Mouse (Mus musculus): ENCODE results near the gene Rasd1. TPM values are rescaled to one million over a fixed set of nuclear protein-coding genes. Genes with fewer than 3 reads are reported as not detected.
A peak's percentile ranks its signal among the peaks of the same experiment; 100 is the strongest.
"Not testable (repeated sequence)": the region's sequence is repeated elsewhere in the genome, so short reads cannot be mapped to it uniquely, and the experiment has no call there.

The Rasd1 gene
- total RNA-seq, 2 experiments from 2014 or later: 7.3 to 9.3 TPM

DNA sequence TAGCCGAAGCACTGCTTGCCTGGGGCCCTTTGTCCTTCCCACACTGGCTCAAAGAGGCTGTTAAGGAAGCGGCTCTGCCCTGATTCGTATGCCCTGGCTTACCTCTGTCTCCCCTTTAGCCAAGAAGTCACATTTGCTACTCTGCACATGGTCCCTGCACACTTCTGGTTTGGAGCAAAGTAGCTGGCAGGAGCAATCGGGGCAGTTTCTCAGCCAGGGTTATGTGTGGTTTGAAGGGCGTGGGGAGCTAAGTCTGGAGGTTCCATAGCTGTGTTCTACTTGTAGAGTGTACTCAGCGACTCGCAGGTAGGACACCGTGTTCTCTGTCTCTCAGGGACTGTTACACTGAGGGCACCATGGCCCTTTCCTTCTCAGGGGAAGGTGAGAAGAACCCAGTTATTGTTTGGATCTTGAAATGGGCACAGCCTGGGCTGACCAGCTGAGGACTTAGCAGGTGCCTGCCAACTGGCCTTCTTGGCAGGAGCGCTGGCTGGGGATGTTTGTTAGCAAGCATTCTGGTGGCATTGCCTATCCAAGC, 3.3 kb downstream of the Rasd1 start:
- intact Hi-C loops (cut with DNase I): loop anchor here (5.0 kb wide), 1 partner anchor 59 kb away; no protein-coding TSS in a partner anchor
- DNase-seq: peak in 1 of 2 experiments; percentile 25

DNA sequence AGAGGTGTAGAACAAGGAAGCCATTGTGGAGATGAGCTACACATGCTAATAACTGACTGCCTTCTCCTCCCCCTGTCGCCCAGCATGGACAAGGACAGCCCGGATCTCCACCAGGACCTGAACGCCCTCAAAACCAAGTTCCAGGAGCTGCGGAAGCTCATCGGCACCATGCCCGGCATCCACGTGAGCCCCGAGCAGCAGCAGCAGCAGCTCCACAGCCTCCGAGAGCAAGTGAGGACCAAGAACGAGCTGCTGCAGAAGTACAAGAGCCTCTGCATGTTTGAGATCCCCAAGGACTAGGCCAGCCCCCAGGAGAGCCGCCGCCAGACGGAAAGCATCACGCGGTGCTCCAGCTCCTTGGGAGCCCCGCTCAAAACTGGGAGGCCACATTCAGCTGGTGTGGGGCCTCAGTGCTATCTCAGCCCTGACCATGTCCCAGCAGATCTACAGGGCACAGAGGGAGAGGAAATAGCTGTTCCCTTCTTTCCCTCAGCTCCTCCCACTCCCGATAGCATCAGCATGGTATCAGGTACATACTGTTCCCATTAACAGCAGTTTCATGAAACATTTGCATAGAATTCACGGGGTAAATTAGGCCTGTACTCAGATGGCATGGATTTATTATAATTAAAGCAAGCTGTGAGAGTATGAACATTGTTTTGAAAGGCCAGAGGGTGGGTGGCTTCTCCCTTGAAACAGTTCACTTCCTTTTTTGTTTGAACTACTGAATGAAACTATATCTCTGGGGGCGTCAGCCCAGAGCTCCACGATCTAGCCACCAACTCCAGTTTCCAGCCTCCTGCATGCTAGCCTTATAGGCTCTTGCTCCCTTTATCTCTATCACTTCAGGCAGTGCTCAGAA, 4.0 kb downstream of the Rasd1 start:
- DNase-seq: peak in 1 of 2 experiments; percentile 22
- intact Hi-C loops (cut with DNase I): loop anchor here (5.0 kb wide), 1 partner anchor 58 kb away; no protein-coding TSS in a partner anchor

DNA sequence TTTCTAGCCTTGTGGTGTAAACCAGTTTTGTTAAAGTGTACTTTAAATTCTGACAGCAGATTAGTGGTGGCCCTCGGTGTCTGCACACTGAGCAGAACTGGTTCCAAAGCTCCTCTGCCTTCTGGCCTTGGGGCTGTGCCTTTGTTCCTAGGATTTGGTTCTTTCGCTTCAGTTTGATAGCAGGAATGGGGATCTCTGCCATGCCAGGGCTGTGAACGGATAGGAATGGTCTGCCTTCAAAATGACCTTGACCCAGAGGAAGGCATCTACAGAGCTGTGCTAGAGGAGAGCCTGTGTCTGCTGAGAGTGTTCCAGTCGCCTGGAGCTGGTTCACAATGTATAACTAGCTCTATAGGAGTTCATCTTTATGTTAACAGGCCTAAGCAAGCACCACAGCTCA, 5.3 kb downstream of the Rasd1 start:
- intact Hi-C loops (cut with DNase I): no loop called here

DNA sequence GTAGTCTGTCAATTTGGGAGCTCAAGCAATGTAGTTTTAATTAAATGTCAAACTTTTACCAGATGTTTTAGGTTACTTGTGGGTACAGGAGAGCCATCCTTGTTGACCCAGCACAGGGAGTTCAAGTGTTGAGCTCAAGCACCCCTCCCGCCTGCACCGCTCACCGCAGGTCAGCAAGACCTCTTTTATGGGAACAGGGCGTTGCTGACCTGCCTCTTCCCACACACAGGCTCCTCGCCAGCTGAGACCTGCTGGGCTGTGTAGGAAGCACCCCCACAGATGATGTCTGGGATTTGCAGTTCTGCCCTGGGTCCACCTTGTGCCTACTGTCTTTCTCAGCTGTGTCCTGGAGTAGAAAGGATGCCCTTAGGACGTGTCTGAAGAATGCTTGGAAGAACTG, 8.0 kb downstream of the Rasd1 start:
- no peak for DNase-seq
- intact Hi-C loops (cut with DNase I): no loop called here

More for the DNA sequence above, 5.3 kb downstream of the Rasd1 start:
- no peak for DNase-seq

DNA sequence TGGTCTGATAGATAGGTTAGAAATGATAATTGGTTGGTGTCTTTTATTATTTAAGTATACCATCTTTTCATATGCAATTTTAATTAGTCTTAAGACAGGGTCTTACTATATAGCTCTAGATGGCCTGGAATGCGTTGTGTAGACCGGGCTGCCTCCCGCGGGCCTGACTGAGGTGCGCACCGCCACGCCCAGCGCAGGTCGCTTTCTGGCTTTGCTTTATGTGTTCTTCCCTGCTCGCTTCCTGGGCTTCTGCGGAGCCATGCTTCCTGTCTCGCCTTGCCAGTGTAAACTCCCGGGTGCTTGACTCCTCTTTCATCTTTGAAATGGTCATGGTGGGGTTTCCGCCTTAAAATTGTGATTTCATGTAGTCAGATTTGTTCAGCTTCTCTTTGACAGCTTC, 11.9 kb downstream of the Rasd1 start:
- no peak for DNase-seq
- intact Hi-C loops (cut with DNase I): no loop called here

DNA sequence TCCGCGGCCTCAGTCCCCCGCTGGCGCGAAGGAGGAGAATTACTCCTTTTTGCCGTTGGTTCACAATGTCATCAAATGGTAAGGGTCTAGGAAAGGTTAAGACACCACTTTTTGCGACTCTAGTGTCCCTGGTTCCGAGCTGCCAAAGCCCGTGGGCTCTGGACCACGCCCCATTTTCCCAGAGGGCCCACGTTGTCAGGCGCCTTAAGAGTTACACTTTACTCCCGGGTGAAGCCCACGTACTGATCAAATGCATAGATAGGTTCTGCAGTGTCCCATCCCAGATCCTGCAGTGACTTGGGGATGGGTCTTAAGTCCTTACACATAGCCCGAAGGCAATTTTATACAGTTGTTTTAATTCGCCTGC, 16.4 kb downstream of the Rasd1 start:
- intact Hi-C loops (cut with DNase I): loop anchor here (5.0 kb wide), 2 partner anchors 46 to 66 kb away; no protein-coding TSS in a partner anchor
- no peak for DNase-seq

DNA sequence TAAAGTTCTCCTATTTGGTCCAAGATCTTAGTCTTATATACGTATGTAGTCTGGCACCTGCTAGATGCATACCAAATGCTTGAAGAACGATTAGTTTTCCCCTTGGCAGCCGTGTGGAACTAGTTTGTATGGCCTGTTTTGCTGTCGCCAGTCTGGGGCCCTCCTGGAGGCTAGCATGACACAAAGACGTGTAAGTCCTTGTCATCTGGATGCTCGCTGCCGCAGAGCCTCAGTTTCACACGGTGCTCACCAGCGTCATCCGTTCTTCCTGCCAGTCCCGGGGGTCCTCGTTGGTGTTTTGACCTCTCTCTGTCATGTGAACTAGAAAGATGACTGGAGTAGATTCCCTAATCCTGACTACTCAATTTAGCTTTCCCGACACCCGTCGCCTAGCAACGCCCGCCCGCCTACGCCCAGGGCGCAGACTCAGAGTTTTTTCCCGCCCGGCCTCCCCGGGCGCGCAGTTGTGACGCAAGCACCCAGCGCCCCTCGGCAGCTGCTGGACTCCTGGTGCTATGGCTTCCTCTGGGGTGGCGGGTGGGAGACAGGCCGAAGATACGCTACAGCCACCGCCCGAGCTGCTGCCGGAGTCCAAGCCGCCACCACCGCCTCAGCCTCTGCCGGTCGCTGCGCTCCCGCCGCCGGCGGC, 16.9 kb downstream of the Rasd1 start, which contains the start of gene Med9:
Med9 (plus strand) TSS at position 455 of the 649 bp plus-strand sequence.
- intact Hi-C loops (cut with DNase I): loop anchor here (5.0 kb wide), 2 partner anchors 46 to 66 kb away; no protein-coding TSS in a partner anchor
- DNase-seq: peak; percentile 95 to 96

DNA sequence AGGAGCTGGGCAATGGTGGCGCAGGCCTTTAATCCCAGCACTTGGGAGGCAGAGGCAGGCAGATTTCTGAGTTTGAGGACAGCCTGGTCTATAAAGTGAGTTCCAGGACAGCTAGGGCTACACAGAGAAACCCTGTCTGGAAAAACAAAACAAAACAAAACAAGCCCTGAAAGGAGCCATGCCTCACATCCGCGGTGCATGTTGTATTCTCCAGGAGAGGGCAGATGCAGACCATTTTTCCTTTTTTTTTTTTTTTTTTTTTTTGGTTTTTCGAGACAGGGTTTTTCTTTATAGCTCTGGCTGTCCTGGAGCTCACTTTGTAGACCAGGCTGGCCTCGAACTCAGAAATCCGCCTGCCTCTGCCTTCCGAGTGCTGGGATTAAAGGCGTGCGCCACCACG, 19.9 kb downstream of the Rasd1 start:
- intact Hi-C loops (cut with DNase I): loop anchor here (5.0 kb wide), 2 partner anchors 43 to 63 kb away; no protein-coding TSS in a partner anchor
- not testable (repeated sequence) for DNase-seq

DNA sequence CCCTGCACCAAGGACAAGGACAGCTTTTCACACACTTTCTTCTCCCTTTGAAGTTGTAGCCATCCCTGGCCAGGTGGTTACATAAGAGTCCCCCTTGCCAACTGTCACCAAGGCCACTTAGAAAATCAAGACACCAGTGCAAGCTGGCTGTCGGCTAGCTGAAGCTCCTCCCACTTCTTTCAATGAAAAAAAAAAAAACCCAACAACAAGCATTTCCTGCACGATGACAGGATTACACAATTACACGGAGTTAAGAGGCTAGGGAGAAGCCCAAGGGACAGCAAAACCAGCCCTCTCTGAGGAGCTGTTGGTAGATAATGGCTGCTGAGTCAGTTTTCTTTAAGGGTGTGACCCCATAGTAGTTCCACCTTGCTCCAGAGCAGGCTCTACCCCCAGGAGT, 23.4 kb downstream of the Rasd1 start:
- intact Hi-C loops (cut with DNase I): no loop called here
- no peak for DNase-seq

DNA sequence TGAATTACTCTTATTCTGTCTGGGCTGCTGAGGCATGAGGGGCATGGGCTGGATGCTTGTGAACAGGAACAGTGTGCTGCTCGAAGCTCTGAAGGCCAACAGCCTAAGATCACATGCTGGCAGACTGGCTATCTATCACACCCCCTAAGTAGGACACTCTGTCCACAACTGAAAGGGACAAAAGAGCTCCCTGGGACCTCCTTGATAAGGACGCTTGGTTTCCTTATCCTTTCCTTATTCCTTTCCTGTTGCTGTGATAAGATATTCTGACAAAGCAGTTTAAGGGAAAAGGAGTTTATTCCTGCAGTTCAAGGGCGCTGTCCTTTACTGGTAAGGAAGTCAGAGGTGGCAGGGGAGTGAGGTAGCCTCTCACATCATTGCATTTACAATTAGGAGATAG, 24.1 kb downstream of the Rasd1 start:
- no peak for DNase-seq
- intact Hi-C loops (cut with DNase I): no loop called here

DNA sequence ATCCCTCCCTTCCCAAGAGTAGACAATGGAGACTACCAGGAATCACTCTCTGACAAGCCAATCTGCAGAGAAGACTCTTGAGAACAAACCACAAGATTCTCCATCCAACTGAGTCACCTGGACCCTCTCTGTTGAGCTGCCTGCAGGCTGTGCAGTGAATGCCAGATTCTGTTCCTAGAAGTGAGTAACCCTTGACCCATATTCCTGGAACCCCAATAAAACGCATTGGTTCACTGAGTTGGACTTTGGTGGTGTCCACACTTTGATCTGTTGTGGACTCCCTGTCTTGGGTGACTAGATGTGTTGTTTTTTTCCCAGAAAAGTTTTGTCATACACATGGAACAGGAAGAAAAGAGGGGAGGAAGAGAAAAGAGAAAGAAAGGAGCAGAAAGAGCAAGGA, 24.9 kb downstream of the Rasd1 start:
- DNase-seq: no peak
- intact Hi-C loops (cut with DNase I): no loop called here

DNA sequence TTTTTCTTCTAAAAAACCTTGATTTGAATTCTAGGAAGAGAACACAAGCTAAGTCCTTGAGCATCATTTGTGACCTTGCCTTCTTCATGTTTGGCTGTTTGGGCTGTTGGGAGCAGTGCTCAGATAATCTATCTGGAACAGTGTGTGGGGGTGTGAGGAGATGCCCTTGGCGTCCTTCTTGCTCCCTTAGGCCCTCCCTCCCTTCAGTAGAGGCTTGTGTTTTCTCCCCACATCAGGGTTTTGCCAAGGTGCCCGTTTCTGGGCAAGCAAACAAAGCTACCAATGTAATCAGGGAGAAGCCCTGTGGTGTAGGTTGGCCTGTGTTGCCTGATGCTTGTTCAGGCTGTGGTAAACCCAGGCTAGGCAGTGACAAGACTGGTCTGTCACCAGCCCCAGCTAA, 27.1 kb downstream of the Rasd1 start:
- no peak for DNase-seq
- intact Hi-C loops (cut with DNase I): no loop called here

DNA sequence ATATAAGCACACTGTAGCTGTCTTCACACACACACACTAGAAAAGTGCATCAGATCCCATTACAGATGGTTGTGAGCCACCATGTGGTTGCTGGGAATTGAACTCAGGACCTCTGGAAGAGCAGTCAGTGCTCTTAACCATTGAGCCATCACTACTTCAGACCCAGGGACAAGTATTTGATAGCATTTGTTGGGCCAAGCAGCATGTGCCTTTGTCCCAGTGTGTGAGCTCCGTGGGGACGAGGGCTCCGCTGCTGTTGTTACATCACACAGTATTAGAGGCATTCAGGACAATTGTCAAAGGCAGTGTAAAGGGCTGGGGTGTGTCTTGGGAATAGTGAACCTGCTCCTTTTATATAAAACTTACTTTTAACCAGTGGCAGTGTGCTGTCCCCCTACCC, 27.7 kb downstream of the Rasd1 start:
- intact Hi-C loops (cut with DNase I): no loop called here
- no peak for DNase-seq

DNA sequence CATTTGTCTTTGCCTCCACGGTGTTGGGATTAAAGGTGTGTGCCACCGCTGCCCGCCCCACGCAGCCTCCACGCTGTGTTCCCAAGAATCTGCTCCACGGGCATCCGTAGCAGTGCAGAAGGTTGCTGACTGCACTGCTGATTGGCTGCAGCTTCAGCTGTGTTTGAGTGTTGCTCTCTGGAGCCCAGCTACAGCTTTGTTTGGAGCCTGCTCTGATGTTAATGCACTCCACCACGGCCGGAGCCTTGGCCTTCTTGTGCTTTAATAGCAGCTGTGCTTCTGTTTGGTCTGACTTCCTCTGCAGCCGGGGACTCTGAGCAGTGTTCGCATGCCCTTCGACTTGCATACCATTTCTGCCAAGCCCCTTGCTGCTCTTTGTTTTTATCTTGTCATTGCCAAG, 30.8 kb downstream of the Rasd1 start:
- intact Hi-C loops (cut with DNase I): no loop called here
- no peak for DNase-seq

DNA sequence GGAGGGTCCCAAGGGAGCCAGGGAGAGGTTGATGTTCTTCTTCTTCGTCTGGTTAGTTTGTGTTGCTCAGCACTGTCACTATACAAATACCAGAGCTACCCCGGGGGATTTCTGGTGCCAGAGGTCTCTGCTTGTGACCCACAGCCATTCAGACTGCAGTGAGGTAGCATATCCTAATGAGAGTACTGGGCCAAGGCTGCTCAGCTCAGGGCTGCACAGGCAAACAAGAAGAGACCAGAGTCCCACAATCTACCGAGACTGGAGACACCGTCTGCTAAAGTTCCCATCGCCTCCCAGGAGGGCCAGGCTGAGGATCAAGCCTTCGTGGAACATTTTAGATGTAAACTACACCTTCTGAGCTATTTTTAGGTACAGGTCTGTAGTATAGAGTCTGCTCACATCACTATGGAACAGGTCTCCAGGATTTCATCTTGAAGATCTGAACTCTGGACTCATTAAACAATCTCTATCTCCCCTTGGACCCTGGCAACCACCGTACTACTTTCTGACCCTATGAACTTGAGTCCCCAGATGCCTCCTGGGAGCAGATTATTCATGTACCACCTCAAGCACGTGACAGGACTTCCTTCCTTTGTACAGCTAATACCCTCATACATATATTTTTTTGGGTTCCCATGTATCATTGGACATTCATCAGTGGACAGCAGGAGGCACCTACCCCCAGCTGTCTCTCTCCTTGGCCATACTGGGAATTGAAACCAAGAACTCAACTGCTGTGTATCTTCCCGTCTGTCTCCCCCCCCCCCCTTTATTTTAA, 32.0 kb downstream of the Rasd1 start:
- intact Hi-C loops (cut with DNase I): no loop called here
- no peak for DNase-seq

DNA sequence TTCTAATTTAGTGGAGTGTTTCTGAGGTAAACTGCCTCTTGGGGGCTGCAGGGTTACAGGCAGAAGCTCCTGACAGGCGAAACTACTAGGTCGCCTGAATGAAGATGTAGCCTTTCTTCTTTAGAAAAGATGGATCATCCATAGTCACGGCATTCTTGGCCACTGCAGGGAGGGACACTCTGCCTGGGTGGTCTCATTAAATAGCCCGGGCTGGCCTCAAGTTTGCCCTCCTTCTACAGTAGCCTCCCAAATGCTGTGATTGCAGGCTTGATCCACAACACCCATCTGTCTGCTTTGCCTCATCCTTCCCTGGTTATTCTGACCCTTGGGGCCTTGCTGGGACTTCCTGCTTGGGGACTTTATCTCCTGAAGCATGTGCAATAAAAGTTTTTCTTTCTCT, 34.7 kb downstream of the Rasd1 start:
- DNase-seq: no peak
- intact Hi-C loops (cut with DNase I): no loop called here

DNA sequence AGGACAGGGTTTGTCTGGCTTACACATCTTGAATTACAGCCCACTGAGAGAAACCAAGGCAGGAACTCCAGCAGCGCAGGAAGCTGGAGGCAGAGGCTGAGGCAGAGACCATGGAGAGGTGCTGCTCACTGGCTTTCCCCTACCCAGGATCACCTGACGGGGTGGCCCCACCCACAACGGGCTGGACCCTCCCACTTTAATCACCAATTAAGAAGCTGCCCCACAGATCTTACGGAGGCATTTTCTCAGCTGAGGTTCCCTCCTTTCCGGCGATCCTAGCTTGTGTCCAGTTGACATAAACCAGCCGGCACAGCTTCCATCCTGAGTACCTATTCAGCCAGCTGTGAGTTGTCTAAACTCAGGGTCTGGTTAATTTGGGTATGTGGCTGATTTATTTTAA, 43.5 kb downstream of the Rasd1 start:
- DNase-seq: no peak
- intact Hi-C loops (cut with DNase I): loop anchor here (2.0 kb wide), 1 partner anchor 36 kb away; no protein-coding TSS in a partner anchor

DNA sequence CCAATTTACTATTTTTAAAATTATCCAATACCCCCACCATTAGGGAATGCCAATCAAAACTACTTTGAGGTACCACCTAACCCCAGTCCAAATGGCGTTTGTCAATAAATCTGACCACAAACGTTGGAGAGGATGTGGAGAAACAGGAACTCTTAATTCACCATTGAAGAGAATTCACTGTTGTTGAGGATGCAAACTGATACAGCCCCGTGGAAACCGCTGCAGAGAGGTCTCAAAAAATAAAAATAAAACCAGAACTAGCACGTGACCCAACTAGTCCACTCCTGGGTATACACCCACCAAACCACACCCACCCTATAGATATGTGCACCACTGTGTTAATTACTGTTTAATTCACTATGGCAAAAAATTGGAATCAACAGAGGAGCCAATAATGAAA, 44.4 kb downstream of the Rasd1 start:
- DNase-seq: no peak
- intact Hi-C loops (cut with DNase I): loop anchor here (2.0 kb wide), 1 partner anchor 36 kb away; no protein-coding TSS in a partner anchor

DNA sequence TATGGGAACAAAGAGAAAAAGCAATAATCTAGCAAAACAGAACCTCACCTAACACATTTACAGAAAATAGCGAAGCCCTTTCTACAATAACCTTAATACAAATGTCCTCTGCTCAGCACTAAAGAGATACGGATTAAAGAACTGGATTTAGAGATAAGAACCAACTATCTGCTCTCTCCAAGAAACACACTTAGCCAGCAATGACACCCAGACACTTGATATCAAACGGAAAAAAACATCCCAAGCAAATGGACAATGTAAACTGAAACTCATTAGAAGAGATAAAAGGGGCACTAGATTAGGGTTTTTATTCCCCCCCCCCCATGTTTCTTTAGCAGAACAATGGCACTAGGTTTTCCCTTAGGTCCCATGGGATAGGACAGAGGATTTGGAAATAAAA, 45.3 kb downstream of the Rasd1 start:
- intact Hi-C loops (cut with DNase I): no loop called here

DNA sequence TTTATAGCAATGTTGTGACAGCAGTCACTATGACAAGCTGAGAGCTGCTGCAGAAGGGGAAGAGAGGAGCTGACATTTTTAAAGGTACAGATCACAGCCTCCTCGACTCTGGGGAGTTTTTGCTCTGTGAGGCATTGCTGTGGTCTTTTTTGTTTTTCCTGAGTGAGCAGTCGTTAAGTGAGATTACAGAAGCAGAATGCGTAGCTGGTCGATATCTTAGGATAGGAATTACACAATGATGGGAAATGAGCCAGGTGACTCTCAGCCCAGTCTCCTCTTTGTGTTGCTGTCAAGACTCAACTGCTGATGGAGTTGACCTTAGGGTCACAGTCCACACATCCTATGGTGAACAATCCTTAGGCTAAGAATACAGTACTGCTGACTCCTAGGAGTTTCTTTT, 46.7 kb downstream of the Rasd1 start:
- peak in 1 of 2 experiments; percentile 28 for DNase-seq
- intact Hi-C loops (cut with DNase I): no loop called here

More for the DNA sequence above, 45.3 kb downstream of the Rasd1 start:
- DNase-seq: no peak

DNA sequence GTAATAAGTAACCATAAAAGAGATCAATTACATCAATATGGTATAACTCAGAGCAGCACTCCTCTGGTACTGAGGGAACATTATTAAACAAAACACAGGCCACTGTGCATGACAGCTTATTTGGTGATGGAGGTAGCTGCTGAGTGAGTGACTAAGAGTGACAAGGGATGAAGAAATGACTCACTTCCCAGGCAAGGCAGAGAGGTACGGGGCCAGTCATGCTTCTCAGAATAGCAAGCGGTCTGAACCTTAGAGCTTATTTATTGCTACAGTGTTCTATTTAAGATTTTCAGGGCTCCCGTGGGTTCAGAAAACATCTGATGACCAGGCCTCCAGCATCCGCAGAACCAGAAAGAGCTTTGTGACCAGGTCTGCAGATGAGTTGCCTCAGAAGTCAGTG, 51.0 kb downstream of the Rasd1 start:
- no peak for DNase-seq
- intact Hi-C loops (cut with DNase I): no loop called here
